Mouse (Mus musculus): ENCODE results near the gene Vps52. TPM values are rescaled to one million over a fixed set of nuclear protein-coding genes. Genes with fewer than 3 reads are reported as not detected.

The Vps52 gene
- polyA plus RNA-seq (2017; shearing (Covaris generic)): 96.8 TPM

GRCm38 (mm10) chr17:33955555-33956214, at the start of gene Vps52, which contains the start of gene Rps18:
Gene Vps52 (plus strand): TSS chr17:33955812.
Gene Rps18 (minus strand): TSS chr17:33956001.

DNA sequence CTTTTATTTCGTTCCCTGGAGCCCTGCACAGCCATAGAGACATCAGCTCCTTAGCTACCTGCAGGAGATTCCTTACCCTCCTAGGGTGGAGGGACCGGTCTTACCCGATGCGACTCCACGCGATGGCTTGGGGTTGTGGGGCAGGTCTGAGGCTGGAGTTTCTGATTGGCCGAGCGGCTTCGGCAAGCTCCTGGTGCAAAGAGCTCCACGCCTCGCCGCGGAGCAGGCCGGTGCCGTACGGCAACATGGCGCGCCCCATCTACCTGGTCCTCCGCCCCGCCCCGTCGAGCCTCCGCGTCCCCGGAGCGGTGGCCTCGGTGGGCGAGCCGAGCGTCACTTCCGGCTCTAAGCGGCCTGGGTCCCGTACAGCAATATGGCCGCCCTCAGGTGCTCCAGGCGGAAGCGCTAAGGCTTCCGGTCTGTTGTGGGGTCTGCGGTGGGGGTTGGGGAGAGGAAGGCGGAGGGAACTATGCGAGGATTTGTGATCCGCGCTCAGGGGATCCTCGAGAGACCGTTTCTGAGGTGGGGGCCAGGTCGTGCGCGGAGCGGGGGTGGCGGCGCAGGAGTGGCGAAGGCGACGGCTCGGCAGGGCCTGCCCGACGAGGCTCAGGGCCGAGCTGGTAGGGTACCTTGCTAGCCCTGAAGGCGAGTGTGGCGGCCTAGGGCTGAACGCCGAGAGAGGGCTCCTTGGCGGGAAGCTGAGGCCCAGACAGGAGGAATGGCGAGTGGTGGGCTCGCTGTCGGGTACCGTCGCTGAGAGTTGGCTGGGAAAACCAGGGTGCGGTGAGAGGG, 46.3 kb upstream of the Vps52 start, which contains the start of gene Daxx:
Gene Daxx, plus strand, starts transcription at position 338 of the 792 bp plus-strand sequence.

DNA sequence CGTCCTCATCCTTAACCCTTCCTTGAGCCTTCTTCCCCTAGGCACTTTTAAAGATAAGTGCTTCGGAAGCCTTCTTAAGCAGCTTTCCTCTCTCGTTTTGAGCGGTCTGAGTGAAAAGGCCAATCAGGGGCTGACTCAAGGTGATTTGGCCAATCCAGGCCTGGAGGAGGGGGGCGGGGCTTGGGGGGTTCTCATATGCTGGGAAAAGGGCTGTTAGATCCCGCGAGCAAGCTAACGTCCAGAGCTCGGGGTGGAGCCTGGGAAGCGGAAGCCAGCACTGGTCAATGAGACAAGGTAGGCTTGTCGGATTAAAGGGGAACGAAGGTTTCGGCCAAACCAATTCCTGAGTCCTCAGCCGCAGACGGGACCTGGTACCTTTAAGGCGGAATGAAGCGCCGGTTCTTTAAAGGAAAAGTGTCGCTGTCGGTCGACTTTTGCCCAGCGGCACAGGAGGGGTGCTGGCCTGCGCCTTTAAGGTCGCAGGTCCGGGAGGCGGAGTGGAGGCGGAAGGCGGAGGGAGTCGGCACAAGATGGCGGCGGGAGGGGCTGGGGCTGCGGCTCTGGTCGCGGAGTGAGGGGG, 39.9 kb upstream of the Vps52 start, which contains the start of the genes Tapbp and Zbtb22:
Gene Tapbp, plus strand, starts transcription at position 229 of the 580 bp plus-strand sequence.
Gene Zbtb22, plus strand, starts transcription at position 234 of the 580 bp plus-strand sequence.

DNA sequence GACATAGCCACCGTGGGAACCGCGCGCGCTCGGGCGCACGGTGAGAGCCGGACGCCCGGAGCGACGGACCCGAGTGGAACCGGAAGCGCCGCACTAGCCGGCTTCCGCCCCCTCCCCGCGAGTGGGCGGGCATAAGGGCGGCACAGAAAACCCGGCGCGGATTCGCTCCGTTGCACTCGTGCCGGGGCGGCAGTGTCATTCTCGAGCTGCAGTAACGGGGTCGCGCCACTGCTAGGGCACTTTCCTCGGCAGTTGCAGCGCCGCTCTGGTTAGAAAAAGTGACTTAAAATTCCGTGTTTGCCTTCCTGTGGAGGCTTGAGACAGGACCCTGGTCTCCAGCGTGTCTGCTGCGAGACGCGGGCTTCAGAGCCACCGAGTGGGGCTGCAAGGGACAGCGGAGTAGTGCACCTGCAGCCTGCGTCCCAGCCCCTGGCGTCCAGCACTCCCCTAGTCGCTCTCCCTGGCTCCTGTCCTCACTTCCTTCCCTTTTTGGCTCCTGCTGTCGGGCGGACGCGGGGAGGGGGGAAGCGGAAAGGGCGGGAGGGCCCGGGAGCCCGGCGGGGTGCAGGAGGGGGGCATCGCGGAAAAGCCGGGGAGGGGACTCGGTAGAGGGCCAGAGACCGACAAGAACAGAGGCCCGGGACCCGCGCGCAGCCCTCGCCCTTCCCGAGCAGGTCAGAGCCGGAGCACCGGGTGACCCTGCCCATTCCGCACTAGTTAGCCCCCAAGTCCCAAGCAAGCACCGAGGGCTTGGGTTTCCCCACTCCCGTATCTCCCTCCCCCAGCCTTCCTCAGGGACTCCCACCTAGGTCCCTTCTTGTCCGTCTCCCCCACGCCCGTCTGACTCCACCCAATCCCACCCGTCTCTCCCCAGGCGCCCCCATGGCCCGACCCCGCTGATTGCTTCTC, 26.0 kb upstream of the Vps52 start, which contains the start of gene Rgl2:
Gene Rgl2, plus strand, starts transcription at position 173 of the 909 bp plus-strand sequence.

GRCm38 (mm10) chr17:33940206-33940805, 15.3 kb upstream of the Vps52 start, which contains the start of the genes Pfdn6 and Wdr46:
Gene Pfdn6 (minus strand): TSS chr17:33940343.
Gene Wdr46 (plus strand): TSS chr17:33940660.

GRCm38 (mm10) chr17:33951021-33951946, 4.3 kb upstream of the Vps52 start, which contains the start of gene B3galt4:
Gene B3galt4 (minus strand): TSS chr17:33951488.

DNA sequence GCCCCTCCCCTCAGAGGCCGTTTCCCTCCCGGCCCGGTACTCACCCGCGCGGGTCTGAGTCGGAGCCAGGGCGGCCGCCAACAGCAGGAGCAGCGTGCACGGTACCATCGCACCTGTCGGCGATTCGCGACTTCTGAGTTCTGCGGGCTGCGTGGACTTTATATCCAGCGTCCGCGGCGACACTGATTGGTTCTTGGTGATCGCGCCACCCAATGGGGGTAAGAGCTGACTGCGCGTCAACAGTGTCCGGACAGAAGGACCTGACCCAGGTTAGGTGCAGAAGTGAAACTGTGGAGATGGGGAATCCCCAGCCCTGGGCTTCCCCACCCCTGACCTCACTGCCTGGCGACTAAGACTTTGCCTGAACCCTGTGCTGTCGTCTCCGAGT, 44.5 kb downstream of the Vps52 start, which contains the start of gene H2-K1:
Gene H2-K1, minus strand, starts transcription at position 198 of the 388 bp plus-strand sequence.

Other genes starting within 250 kb of the Vps52 start
- 68.9 TPM for gene March2, start 237.1 kb upstream of the Vps52 start, polyA plus RNA-seq (2017; shearing (Covaris generic))
- 317 TPM for gene Rab11b, start 195.3 kb upstream of the Vps52 start, polyA plus RNA-seq (2017; shearing (Covaris generic))
- 6.5 TPM for gene Angptl4, start 174.0 kb upstream of the Vps52 start, polyA plus RNA-seq (2017; shearing (Covaris generic))
- 4.7 TPM for gene Kank3, start 145.3 kb upstream of the Vps52 start, polyA plus RNA-seq (2017; shearing (Covaris generic))
- gene Rps28, start 131.2 kb upstream of the Vps52 start, polyA plus RNA-seq (2017; shearing (Covaris generic)): 865 TPM
- gene Ndufa7, start 131.2 kb upstream of the Vps52 start, polyA plus RNA-seq (2017; shearing (Covaris generic)): 364 TPM
- 35.5 TPM for gene Cd320, start 112.7 kb upstream of the Vps52 start, polyA plus RNA-seq (2017; shearing (Covaris generic))
- not detected for gene Gm7029, start 82.0 kb upstream of the Vps52 start, polyA plus RNA-seq (2017; shearing (Covaris generic))
- gene Kifc1, start 65.2 kb upstream of the Vps52 start, polyA plus RNA-seq (2017; shearing (Covaris generic)): 3.7 TPM
- 3.8 TPM for gene Platr17, start 50.7 kb upstream of the Vps52 start, polyA plus RNA-seq (2017; shearing (Covaris generic))
- gene Daxx, start 46.4 kb upstream of the Vps52 start, polyA plus RNA-seq (2017; shearing (Covaris generic)): 134 TPM
- gene Tapbp, start 39.9 kb upstream of the Vps52 start, polyA plus RNA-seq (2017; shearing (Covaris generic)): 751 TPM
- 22.8 TPM for gene Zbtb22, start 39.9 kb upstream of the Vps52 start, polyA plus RNA-seq (2017; shearing (Covaris generic))
- 165 TPM for gene Rgl2, start 26.3 kb upstream of the Vps52 start, polyA plus RNA-seq (2017; shearing (Covaris generic))
- 132 TPM for gene Pfdn6, start 15.5 kb upstream of the Vps52 start, polyA plus RNA-seq (2017; shearing (Covaris generic))
- gene Wdr46, start 15.2 kb upstream of the Vps52 start, polyA plus RNA-seq (2017; shearing (Covaris generic)): 64.9 TPM
- 34.8 TPM for gene B3galt4, start 4.3 kb upstream of the Vps52 start, polyA plus RNA-seq (2017; shearing (Covaris generic))
- gene Rps18, start 189 bp downstream of the Vps52 start, polyA plus RNA-seq (2017; shearing (Covaris generic)): 2,339 TPM
- gene H2-K1, start 44.5 kb downstream of the Vps52 start, polyA plus RNA-seq (2017; shearing (Covaris generic)): 13,592 TPM
- 24.7 TPM for gene Ring1, start 68.9 kb downstream of the Vps52 start, polyA plus RNA-seq (2017; shearing (Covaris generic))
- 47.8 TPM for gene H2-Ke6, start 72.2 kb downstream of the Vps52 start, polyA plus RNA-seq (2017; shearing (Covaris generic))
- 165 TPM for gene Slc39a7, start 75.9 kb downstream of the Vps52 start, polyA plus RNA-seq (2017; shearing (Covaris generic))
- 25.2 TPM for gene Rxrb, start 76.0 kb downstream of the Vps52 start, polyA plus RNA-seq (2017; shearing (Covaris generic))
- gene Col11a2, start 83.6 kb downstream of the Vps52 start, polyA plus RNA-seq (2017; shearing (Covaris generic)): 3.0 TPM
- gene H2-Oa, start 136.5 kb downstream of the Vps52 start, polyA plus RNA-seq (2017; shearing (Covaris generic)): 41.7 TPM
- gene H2-DMa, start 163.7 kb downstream of the Vps52 start, polyA plus RNA-seq (2017; shearing (Covaris generic)): 118 TPM
- gene Brd2, start 166.8 kb downstream of the Vps52 start, polyA plus RNA-seq (2017; shearing (Covaris generic)): 172 TPM
- gene H2-DMb2, start 187.5 kb downstream of the Vps52 start, polyA plus RNA-seq (2017; shearing (Covaris generic)): 8.5 TPM
- gene H2-DMb1, start 197.3 kb downstream of the Vps52 start, polyA plus RNA-seq (2017; shearing (Covaris generic)): 7.1 TPM
- 543 TPM for gene Tap1, start 231.7 kb downstream of the Vps52 start, polyA plus RNA-seq (2017; shearing (Covaris generic))
- 552 TPM for gene Psmb9, start 232.0 kb downstream of the Vps52 start, polyA plus RNA-seq (2017; shearing (Covaris generic))
- gene Psmb8, start 241.9 kb downstream of the Vps52 start, polyA plus RNA-seq (2017; shearing (Covaris generic)): 1,460 TPM
- gene Tap2, start 247.7 kb downstream of the Vps52 start, polyA plus RNA-seq (2017; shearing (Covaris generic)): 505 TPM